Mouse (Mus musculus): ENCODE measurements around the gene Baz2b. TPM values are rescaled to one million over a fixed set of nuclear protein-coding genes. Genes with fewer than 3 reads are reported as not detected.

Baz2b gene
- total and polyA plus RNA-seq, 3 experiments: 5.7 to 11.4 TPM; not detected in 1

- TF ChIP-seq MYC (IDR thresholded peaks at IDR 0.05; ENCODE audit: low read depth, low read length): no peak
- TF ChIP-seq MAZ (IDR thresholded peaks at IDR 0.05; ENCODE audit: low read depth, low read length): no peak
- no peak for TF ChIP-seq USF1 (IDR thresholded peaks at IDR 0.05; ENCODE audit: low read depth, low read length)
Observed at GRCm38 (mm10) chr2:60071813-60072212, 137.8 kb downstream of the Baz2b start (continued).

- DNase-seq (ENCODE audit: low read depth, low spot score): no peak
- Histone ChIP-seq H3K36me3 (ENCODE audit: control insufficient read depth in 1 of 2, insufficient read depth in 2 of 2, low read length in 2 of 2) (peaks cover 0 to 2% of the 10 kb centered on the region in 2 experiments; a peak in 1 of 4 replicates), H3K4me3 (ENCODE audit: control insufficient read depth in 1 of 2, insufficient read depth in 1 of 2, low read depth in 2 of 2, low read length in 2 of 2) (no peak overlapping the region), H3K9ac (ENCODE audit: control insufficient read depth, low read depth, low read length, poor library complexity, severe bottlenecking) (no peak overlapping the region), H3K27me3 (ENCODE audit: control insufficient read depth in 1 of 2, insufficient read depth in 2 of 2, low read length in 2 of 2) (no peaks in the 10 kb centered on the region), H3K4me1 (ENCODE audit: control insufficient read depth in 1 of 2, insufficient read depth in 2 of 2, low read length in 2 of 2) (no peaks in the 10 kb centered on the region), H3K79me2 (ENCODE audit: control insufficient read depth, insufficient read depth, low read length, poor library complexity) (no peaks in the 10 kb centered on the region), H3K27ac (ENCODE audit: control insufficient read depth, low read depth, low read length) (no peak overlapping the region), H3K9me3 (replicated peaks; ENCODE audit: insufficient read depth, low read length) (no peaks in the 10 kb centered on the region)
- TF ChIP-seq SMC3 (IDR thresholded peaks at IDR 0.05; ENCODE audit: low read depth, low read length) (no peak), ZC3H11A (IDR thresholded peaks at IDR 0.05; ENCODE audit: low read depth, low read length) (no peak), ZNF384 (IDR thresholded peaks at IDR 0.05; ENCODE audit: low read depth, low read length) (no peak), ETS1 (IDR thresholded peaks at IDR 0.05; ENCODE audit: low read depth, low read length) (no peak), NRF1 (IDR thresholded peaks at IDR 0.05; ENCODE audit: insufficient read depth, low read depth, low read length, poor library complexity, severe bottlenecking) (no peak), MAX (IDR thresholded peaks at IDR 0.05; ENCODE audit: low read length) (no peak), HCFC1 (IDR thresholded peaks at IDR 0.05; ENCODE audit: low read depth, low read length) (no peak), MEF2A (IDR thresholded peaks at IDR 0.05; ENCODE audit: extremely low read depth, insufficient replicate concordance, low read depth, low read length, poor library complexity, severe bottlenecking) (no peak), CTCF (IDR thresholded peaks at IDR 0.05 in 2 of 3, conservative IDR thresholded peaks at IDR 0.05 in 1 of 3; ENCODE audit: control insufficient read depth in 1 of 3, insufficient read depth in 1 of 3, low read depth in 2 of 3, low read length in 3 of 3, poor library complexity in 1 of 3, severe bottlenecking in 1 of 3) (no peak), MXI1 (IDR thresholded peaks at IDR 0.05; ENCODE audit: low read depth, low read length) (no peak), CHD2 (IDR thresholded peaks at IDR 0.05; ENCODE audit: low read length) (no peak), E2F4 (IDR thresholded peaks at IDR 0.05; ENCODE audit: borderline replicate concordance, low read depth, low read length) (no peak), ZKSCAN1 (IDR thresholded peaks at IDR 0.05; ENCODE audit: low read depth, low read length) (no peak), BHLHE40 (IDR thresholded peaks at IDR 0.05; ENCODE audit: borderline replicate concordance, low read depth, low read length) (no peak)
Observed at GRCm38 (mm10) chr2:60070938-60071337, 138.7 kb downstream of the Baz2b start.

GRCm38 (mm10) chr2:60068468-60068867 lies 141.2 kb downstream of the Baz2b start:
- Histone ChIP-seq H3K79me2 (ENCODE audit: control insufficient read depth, insufficient read depth, low read length, poor library complexity) (no peaks in the 10 kb centered on the region), H3K27ac (ENCODE audit: control insufficient read depth, low read depth, low read length) (no peak overlapping the region), H3K4me3 (ENCODE audit: control insufficient read depth in 1 of 2, insufficient read depth in 1 of 2, low read depth in 2 of 2, low read length in 2 of 2) (no peak overlapping the region), H3K9me3 (replicated peaks; ENCODE audit: insufficient read depth, low read length) (no peaks in the 10 kb centered on the region), H3K9ac (ENCODE audit: control insufficient read depth, low read depth, low read length, poor library complexity, severe bottlenecking) (no peak overlapping the region), H3K36me3 (ENCODE audit: control insufficient read depth in 1 of 2, insufficient read depth in 2 of 2, low read length in 2 of 2) (no peaks in the 10 kb centered on the region), H3K27me3 (ENCODE audit: control insufficient read depth in 1 of 2, insufficient read depth in 2 of 2, low read length in 2 of 2) (no peaks in the 10 kb centered on the region), H3K4me1 (ENCODE audit: control insufficient read depth in 1 of 2, insufficient read depth in 2 of 2, low read length in 2 of 2) (no peaks in the 10 kb centered on the region)
- TF ChIP-seq POLR2AphosphoS5 (IDR thresholded peaks at IDR 0.05; ENCODE audit: borderline replicate concordance, low read depth, low read length): no peak
- no peak for TF ChIP-seq POLR2A (IDR thresholded peaks at IDR 0.05; ENCODE audit: control insufficient read depth in 1 of 2, insufficient read depth in 1 of 2, low read depth in 1 of 2, low read length in 2 of 2, poor library complexity in 1 of 2)
- no peak for TF ChIP-seq USF2 (IDR thresholded peaks at IDR 0.05; ENCODE audit: borderline replicate concordance in 1 of 2, insufficient read depth in 1 of 2, low read depth in 1 of 2, low read length in 2 of 2)
- no peak for TF ChIP-seq MAFK (IDR thresholded peaks at IDR 0.05; ENCODE audit: borderline replicate concordance, low read depth, low read length)
- no peak for TF ChIP-seq MYB (IDR thresholded peaks at IDR 0.05; ENCODE audit: low read depth, low read length)
- no peak for TF ChIP-seq MYC (IDR thresholded peaks at IDR 0.05; ENCODE audit: low read depth, low read length)
- no peak for TF ChIP-seq ELF1 (IDR thresholded peaks at IDR 0.05; ENCODE audit: low read depth, low read length)
- no peak for TF ChIP-seq HCFC1 (IDR thresholded peaks at IDR 0.05; ENCODE audit: low read depth, low read length)
- TF ChIP-seq MAZ (IDR thresholded peaks at IDR 0.05; ENCODE audit: low read depth, low read length): no peak
- TF ChIP-seq CTCF (IDR thresholded peaks at IDR 0.05 in 2 of 3, conservative IDR thresholded peaks at IDR 0.05 in 1 of 3; ENCODE audit: control insufficient read depth in 1 of 3, insufficient read depth in 1 of 3, low read depth in 2 of 3, low read length in 3 of 3, poor library complexity in 1 of 3, severe bottlenecking in 1 of 3): no peak
- DNase-seq (ENCODE audit: low read depth, low spot score): no peak
